Mouse (Mus musculus) right cerebral cortex, postnatal 10 days (tissue): ENCODE results near the gene Esr1.
"Not testable (repeated sequence)": the region's sequence is repeated elsewhere in the genome, so short reads cannot be mapped to it uniquely, and the experiment has no call there.

ENCODE experiments used
- DNase-seq, 2 experiments: peaks; one replicate each; pipeline ENCODE4 v3.0.0; 2021; ENCODE audit warnings: low spot score in 2 of 2

The Esr1 gene

GRCm38 (mm10) chr10:4694336-4694865 is 83.0 kb downstream of the Esr1 start:
- DNase-seq, result no peak

- peak; percentile 48 to 51 for DNase-seq
Observed at GRCm38 (mm10) chr10:4709915-4710314, 98.5 kb downstream of the Esr1 start.

GRCm38 (mm10) chr10:4711434-4711833 is 100.0 kb downstream of the Esr1 start:
- no peak for DNase-seq

- peak in 1 of 2 experiments; percentile 22 for DNase-seq
Observed at GRCm38 (mm10) chr10:4712061-4712908, 100.9 kb downstream of the Esr1 start.

GRCm38 (mm10) chr10:4713398-4713797 is 102.0 kb downstream of the Esr1 start:
- DNase-seq, result no peak

- DNase-seq, result no peak
Observed at GRCm38 (mm10) chr10:4724851-4725250, 113.5 kb downstream of the Esr1 start.

- DNase-seq, result no peak
Observed at GRCm38 (mm10) chr10:4726141-4726540, 114.7 kb downstream of the Esr1 start.

GRCm38 (mm10) chr10:4732328-4732727 is 120.9 kb downstream of the Esr1 start:
- DNase-seq, result no peak

- DNase-seq, result no peak
Observed at GRCm38 (mm10) chr10:4733987-4734386, 122.6 kb downstream of the Esr1 start.

GRCm38 (mm10) chr10:4734942-4735341 is 123.5 kb downstream of the Esr1 start:
- DNase-seq, result no peak

- DNase-seq, result no peak
Observed at GRCm38 (mm10) chr10:4738311-4738710, 126.9 kb downstream of the Esr1 start.

- not testable (repeated sequence) for DNase-seq
Observed at GRCm38 (mm10) chr10:4751091-4751490, 139.7 kb downstream of the Esr1 start.

- no peak for DNase-seq
Observed at GRCm38 (mm10) chr10:4752977-4753376, 141.6 kb downstream of the Esr1 start.

GRCm38 (mm10) chr10:4775541-4775940 is 164.1 kb downstream of the Esr1 start:
- no peak for DNase-seq

GRCm38 (mm10) chr10:4776007-4776713 is 164.8 kb downstream of the Esr1 start:
- no peak for DNase-seq

GRCm38 (mm10) chr10:4776714-4777090 is 165.3 kb downstream of the Esr1 start:
- DNase-seq, result no peak

- no peak for DNase-seq
Observed at GRCm38 (mm10) chr10:4777996-4778395, 166.6 kb downstream of the Esr1 start.

- no peak for DNase-seq
Observed at GRCm38 (mm10) chr10:4780926-4781325, 169.5 kb downstream of the Esr1 start.

- no peak for DNase-seq
Observed at GRCm38 (mm10) chr10:4787003-4787628, 175.7 kb downstream of the Esr1 start.

- DNase-seq, result no peak
Observed at GRCm38 (mm10) chr10:4798268-4798808, 186.9 kb downstream of the Esr1 start.

GRCm38 (mm10) chr10:4824366-4824765 is 213.0 kb downstream of the Esr1 start:
- DNase-seq, result no peak

- no peak for DNase-seq
Observed at GRCm38 (mm10) chr10:4830592-4830991, 219.2 kb downstream of the Esr1 start.
